Mouse (Mus musculus) layer of hippocampus, adult 18-20 months (tissue): ENCODE data around the gene Zbed4. TPM values are rescaled to one million over a fixed set of nuclear protein-coding genes. Genes with fewer than 3 reads are reported as not detected.
"Not testable (repeated sequence)": the region's sequence is repeated elsewhere in the genome, so short reads cannot be mapped to it uniquely, and the experiment has no call there.

Source experiments
- DNase-seq, 2 experiments: peaks; one replicate each; pipeline ENCODE4 v3.0.0; 2022; ENCODE audit warnings: low spot score in 2 of 2
- total RNA-seq, 2 experiments: library from RNA; stranded (reverse); gene quantifications; 2 replicates each; pipeline ENCODE4 v1.2.3; 2021

The Zbed4 gene
- total RNA-seq, 2 experiments from 2014 or later: 10.6 to 10.8 TPM

- no peak for DNase-seq
These were observed 56.7 kb downstream of the Zbed4 start for GRCm38 (mm10) chr15:88808121-88808520.

- no peak for DNase-seq
These were observed 58.9 kb downstream of the Zbed4 start for GRCm38 (mm10) chr15:88810369-88810768.

GRCm38 (mm10) chr15:88813262-88813661 is 61.8 kb downstream of the Zbed4 start:
- no peak for DNase-seq

- DNase-seq: not testable (repeated sequence)
These were observed 62.4 kb downstream of the Zbed4 start for GRCm38 (mm10) chr15:88813873-88814272.

- no peak for DNase-seq
These were observed 63.1 kb downstream of the Zbed4 start for GRCm38 (mm10) chr15:88814411-88815047.

GRCm38 (mm10) chr15:88815196-88815700 is 63.8 kb downstream of the Zbed4 start:
- no peak for DNase-seq

- peak; percentile 100 for DNase-seq
These were observed 67.8 kb downstream of the Zbed4 start, which contains the start of the genes Alg12 and Creld2 for GRCm38 (mm10) chr15:88819026-88819905. Gene Alg12, minus strand, starts transcription at chr15:88819318. Gene Creld2, plus strand, starts transcription at chr15:88819646.

- DNase-seq: no peak
These were observed 68.4 kb downstream of the Zbed4 start for GRCm38 (mm10) chr15:88819906-88820303.

GRCm38 (mm10) chr15:88821403-88821802 is 69.9 kb downstream of the Zbed4 start:
- DNase-seq: no peak

- DNase-seq: no peak
These were observed 71.1 kb downstream of the Zbed4 start for GRCm38 (mm10) chr15:88822513-88822912.

GRCm38 (mm10) chr15:88823376-88823775 is 71.9 kb downstream of the Zbed4 start:
- no peak for DNase-seq

GRCm38 (mm10) chr15:88827466-88827865 is 76.0 kb downstream of the Zbed4 start:
- no peak for DNase-seq

- DNase-seq: peak in 1 of 2 experiments; percentile 45
These were observed 76.7 kb downstream of the Zbed4 start for GRCm38 (mm10) chr15:88827991-88828799.

GRCm38 (mm10) chr15:88828800-88829705 is 77.6 kb downstream of the Zbed4 start:
- DNase-seq: peak; percentile 70 to 91

- no peak for DNase-seq
These were observed 78.5 kb downstream of the Zbed4 start for GRCm38 (mm10) chr15:88829791-88830440.

- no peak for DNase-seq
These were observed 79.2 kb downstream of the Zbed4 start for GRCm38 (mm10) chr15:88830696-88831095.

GRCm38 (mm10) chr15:88831482-88831881 is 80.0 kb downstream of the Zbed4 start:
- no peak for DNase-seq

- no peak for DNase-seq
These were observed 81.1 kb downstream of the Zbed4 start for GRCm38 (mm10) chr15:88832536-88832935.
